Mouse (Mus musculus) embryonic facial prominence, embryonic 12.5 days (tissue): ENCODE measurements around the gene 1600014C23Rik. TPM values are rescaled to one million over a fixed set of nuclear protein-coding genes. Genes with fewer than 3 reads are reported as not detected.
A peak's percentile ranks its signal among the peaks of the same experiment; 100 is the strongest.

ENCODE experiments used
- ATAC-seq: fragments of 200-750 bp; cut with Nextera tagmentation; 2 replicates; pipeline ENCODE4 v1.8.0; 2017; ENCODE audit not compliant: insufficient number of reproducible peaks, insufficient read depth, low FRiP score, low TSS enrichment
- H3K27ac ChIP-seq: fragments of 300-500 bp; sonication (generic); 2 replicates; pipeline ENCODE4 v1.5.1; 2016; ENCODE audit warnings: mild to moderate bottlenecking
- H3K27me3 ChIP-seq: fragments of 300-500 bp; sonication (generic); 2 replicates; pipeline ENCODE4 v1.6.1; 2016; ENCODE audit warnings: mild to moderate bottlenecking, moderate library complexity
- H3K36me3 ChIP-seq: fragments of 300-500 bp; sonication (generic); 2 replicates; pipeline ENCODE4 v1.6.1; 2016; ENCODE audit warnings: mild to moderate bottlenecking
- H3K4me1 ChIP-seq: fragments of 300-500 bp; sonication (generic); 2 replicates; pipeline ENCODE4 v1.6.1; 2016
- H3K4me2 ChIP-seq: fragments of 300-500 bp; sonication (generic); replicated peaks from 2 replicates; pipeline ENCODE4 v1.6.1; 2016; ENCODE audit warnings: mild to moderate bottlenecking, moderate library complexity
- H3K4me3 ChIP-seq: fragments of 300-500 bp; sonication (generic); 2 replicates; pipeline ENCODE4 v1.5.1; 2016; ENCODE audit warnings: mild to moderate bottlenecking
- H3K9ac ChIP-seq: fragments of 300-500 bp; sonication (generic); 2 replicates; pipeline ENCODE4 v1.6.1; 2016; ENCODE audit warnings: mild to moderate bottlenecking, moderate library complexity
- H3K9me3 ChIP-seq: fragments of 300-500 bp; sonication (generic); 2 replicates; pipeline ENCODE4 v1.6.1; 2016; ENCODE audit warnings: mild to moderate bottlenecking, moderate library complexity
- WGBS: fragments of 180-500 bp; shearing (Covaris S2); methylation state at CpG from one replicate; pipeline ENCODE4 v1.1.7; 2016; 5-methylcytosine and 5-hydroxymethylcytosine counted together
- polyA plus RNA-seq: library from polyadenylated mRNA; unstranded; fragments of >200 nt; fragmentation: Nextera tagmentation; extraction: Ambion mirVana; gene quantifications from 2 replicates; pipeline ENCODE4 v1.2.1, GENCODE M21; 2016

Gene 1600014C23Rik
- polyA plus RNA-seq, result 0.47 TPM in 1 of 2 replicates, not detected in the other

- ATAC-seq, result no peak
- Histone ChIP-seq H3K4me1 (peaks cover 35% of the 10 kb centered on the region), H3K4me2 (peak within 1 kb of the TSS; percentile 79), H3K9ac (peak within 1 kb of the TSS; percentile 55), H3K27me3 (0 out of 2 replicates have a peak, but pooled peaks cover 6% of the 10 kb centered on the region), H3K27ac (no peak within 1 kb of the TSS), H3K36me3 (no peaks in the 10 kb centered on the region), H3K9me3 (no peaks in the 10 kb centered on the region), H3K4me3 (peak within 1 kb of the TSS; percentile 26)
- under 1% methylated on average over 41 of the region's 41 CpGs for WGBS
Measured at GRCm38 (mm10) chr17:45733735-45734301, at the start of gene 1600014C23Rik. 1600014C23Rik (minus strand) TSS chr17:45733844.

GRCm38 (mm10) chr17:45778446-45778845 lies 44.8 kb upstream of the 1600014C23Rik start:
- no peaks in the 10 kb centered on the region for H3K9me3 ChIP-seq
- H3K4me2 ChIP-seq, result no peak overlapping the region
- ATAC-seq, result no peak
- 96% methylated on average over 4 of the region's 4 CpGs for WGBS
- no peaks in the 10 kb centered on the region for H3K4me1 ChIP-seq
- H3K27ac ChIP-seq, result no peak overlapping the region
- H3K9ac ChIP-seq, result no peak overlapping the region
- H3K4me3 ChIP-seq, result no peak overlapping the region
- no peaks in the 10 kb centered on the region for H3K36me3 ChIP-seq
- no peaks in the 10 kb centered on the region for H3K27me3 ChIP-seq

GRCm38 (mm10) chr17:45777431-45777830 lies 43.8 kb upstream of the 1600014C23Rik start:
- no peak for ATAC-seq
- H3K4me2 ChIP-seq, result no peak overlapping the region
- H3K4me1 ChIP-seq, result no peaks in the 10 kb centered on the region
- no peak overlapping the region for H3K4me3 ChIP-seq
- H3K9ac ChIP-seq, result no peak overlapping the region
- H3K9me3 ChIP-seq, result no peaks in the 10 kb centered on the region
- H3K27ac ChIP-seq, result no peak overlapping the region
- 71% methylated on average over 6 of the region's 6 CpGs for WGBS
- H3K36me3 ChIP-seq, result no peaks in the 10 kb centered on the region
- no peaks in the 10 kb centered on the region for H3K27me3 ChIP-seq

- H3K4me2 ChIP-seq, result no peak overlapping the region
- H3K9me3 ChIP-seq, result no peaks in the 10 kb centered on the region
- 94% methylated on average over 8 of the region's 8 CpGs for WGBS
- no peak for ATAC-seq
- no peak overlapping the region for H3K9ac ChIP-seq
- no peak overlapping the region for H3K27ac ChIP-seq
- no peaks in the 10 kb centered on the region for H3K4me1 ChIP-seq
- H3K27me3 ChIP-seq, result no peaks in the 10 kb centered on the region
- no peaks in the 10 kb centered on the region for H3K36me3 ChIP-seq
- no peak overlapping the region for H3K4me3 ChIP-seq
Measured at GRCm38 (mm10) chr17:45776185-45776584, 42.5 kb upstream of the 1600014C23Rik start.

- ATAC-seq, result no peak
- H3K4me2 ChIP-seq, result no peak overlapping the region
Measured at GRCm38 (mm10) chr17:45775468-45775867, 41.8 kb upstream of the 1600014C23Rik start.

GRCm38 (mm10) chr17:45772566-45772965 lies 38.9 kb upstream of the 1600014C23Rik start:
- ATAC-seq, result no peak
- Histone ChIP-seq H3K4me3 (no peak overlapping the region), H3K9ac (no peak overlapping the region), H3K27ac (no peak overlapping the region), H3K4me2 (no peak overlapping the region), H3K27me3 (no peaks in the 10 kb centered on the region), H3K9me3 (no peaks in the 10 kb centered on the region), H3K4me1 (peaks cover 4% of the 10 kb centered on the region), H3K36me3 (no peaks in the 10 kb centered on the region)
- WGBS, result 54% methylated on average over 3 of the region's 3 CpGs

More at GRCm38 (mm10) chr17:45775468-45775867, 41.8 kb upstream of the 1600014C23Rik start:
- WGBS, result 87% methylated on average over 9 of the region's 9 CpGs
- Histone ChIP-seq H3K4me3 (no peak overlapping the region), H3K27me3 (no peaks in the 10 kb centered on the region), H3K36me3 (no peaks in the 10 kb centered on the region), H3K9ac (no peak overlapping the region), H3K27ac (no peak overlapping the region), H3K9me3 (no peaks in the 10 kb centered on the region), H3K4me1 (no peaks in the 10 kb centered on the region)

GRCm38 (mm10) chr17:45772096-45772495 lies 38.5 kb upstream of the 1600014C23Rik start:
- ATAC-seq, result no peak

GRCm38 (mm10) chr17:45770441-45770840 lies 36.8 kb upstream of the 1600014C23Rik start:
- no peak overlapping the region for H3K4me2 ChIP-seq
- no peak overlapping the region for H3K9ac ChIP-seq
- H3K9me3 ChIP-seq, result no peaks in the 10 kb centered on the region
- no peak for ATAC-seq
- no peak overlapping the region for H3K4me3 ChIP-seq
- no peaks in the 10 kb centered on the region for H3K36me3 ChIP-seq
- no peak overlapping the region for H3K27ac ChIP-seq
- whole genome bisulfite sequencing, result 51% methylated on average over 6 of the region's 6 CpGs
- no peaks in the 10 kb centered on the region for H3K27me3 ChIP-seq
- peaks cover 21% of the 10 kb centered on the region for H3K4me1 ChIP-seq

More at GRCm38 (mm10) chr17:45772096-45772495, 38.5 kb upstream of the 1600014C23Rik start:
- Histone ChIP-seq H3K27ac (no peak overlapping the region), H3K4me3 (no peak overlapping the region), H3K4me2 (no peak overlapping the region), H3K9ac (no peak overlapping the region), H3K9me3 (no peaks in the 10 kb centered on the region), H3K36me3 (no peaks in the 10 kb centered on the region), H3K4me1 (peaks cover 9% of the 10 kb centered on the region), H3K27me3 (no peaks in the 10 kb centered on the region)
- 78% methylated on average over 8 of the region's 8 CpGs for WGBS

- no peak for ATAC-seq
- Histone ChIP-seq H3K9me3 (no peaks in the 10 kb centered on the region), H3K27ac (no peak overlapping the region), H3K4me2 (no peak overlapping the region), H3K4me1 (peaks cover 21% of the 10 kb centered on the region), H3K4me3 (no peak overlapping the region), H3K27me3 (no peaks in the 10 kb centered on the region), H3K36me3 (no peaks in the 10 kb centered on the region), H3K9ac (no peak overlapping the region)
- WGBS, result 75% methylated on average over 6 of the region's 6 CpGs
Measured at GRCm38 (mm10) chr17:45769821-45770220, 36.2 kb upstream of the 1600014C23Rik start.

GRCm38 (mm10) chr17:45767536-45768146 lies 34.0 kb upstream of the 1600014C23Rik start:
- Histone ChIP-seq H3K27ac (peak overlapping the region; percentile 90; the same call in 1 of the 2 replicates), H3K36me3 (no peaks in the 10 kb centered on the region), H3K9me3 (no peaks in the 10 kb centered on the region), H3K9ac (no peak overlapping the region), H3K4me3 (no peak overlapping the region), H3K4me1 (peaks cover 21% of the 10 kb centered on the region), H3K4me2 (no peak overlapping the region), H3K27me3 (no peaks in the 10 kb centered on the region)
- ATAC-seq, result no peak
- WGBS, result 39% methylated on average over 9 of the region's 9 CpGs

GRCm38 (mm10) chr17:45766735-45767535 lies 33.3 kb upstream of the 1600014C23Rik start:
- ATAC-seq, result peak; percentile 92
- H3K4me2 ChIP-seq, result peak overlapping the region; percentile 39
- H3K27ac ChIP-seq, result peak overlapping the region; percentile 90
- H3K27me3 ChIP-seq, result no peaks in the 10 kb centered on the region
- no peaks in the 10 kb centered on the region for H3K36me3 ChIP-seq
- H3K9me3 ChIP-seq, result no peaks in the 10 kb centered on the region
- peaks cover 21% of the 10 kb centered on the region for H3K4me1 ChIP-seq
- 8% methylated on average over 12 of the region's 12 CpGs for WGBS
- H3K9ac ChIP-seq, result 0 out of 2 replicates have a peak overlapping the region, but pooled peaks have one; percentile 4
- H3K4me3 ChIP-seq, result no peak overlapping the region
